Mouse (Mus musculus) CH12.LX (cell line): Measurements from ENCODE around the gene Inhbe. TPM values are rescaled to one million over a fixed set of nuclear protein-coding genes. Genes with fewer than 3 reads are reported as not detected.

Experiments
- DNase-seq: peaks from one replicate; pipeline ENCODE4 v3.0.0-alpha.2; 2013; ENCODE audit errors: extremely low read depth
- H3K27ac ChIP-seq: 2 replicates; pipeline ENCODE4 v1.5.1; 2012; ENCODE audit warnings: low read depth, mild to moderate bottlenecking, control low read depth, moderate library complexity; ENCODE audit not compliant: insufficient read depth
- H3K27me3 ChIP-seq: replicated peaks from 2 replicates; pipeline ENCODE3; 2012; ENCODE audit warnings: inconsistent platforms
- H3K36me3 ChIP-seq, 2 experiments: replicated peaks in 1 of 2; 2 replicates each; pipeline versions ENCODE3 to v1.6.1; 2012; ENCODE audit warnings: inconsistent platforms in 1 of 2, low read length in 1 of 2, mild to moderate bottlenecking in 1 of 2, mixed read lengths in 1 of 2, moderate library complexity in 1 of 2; ENCODE audit not compliant: control insufficient read depth in 1 of 2, insufficient read depth in 1 of 2
- H3K4me1 ChIP-seq, 2 experiments: 2 replicates each; pipeline ENCODE4 v1.6.1; 2012; ENCODE audit warnings: inconsistent platforms in 1 of 2, moderate library complexity in 1 of 2; ENCODE audit not compliant: insufficient read depth in 2 of 2, control insufficient read depth in 1 of 2
- H3K4me2 ChIP-seq: 2 replicates; pipeline ENCODE4 v1.6.1; 2012; ENCODE audit warnings: low read depth, mild to moderate bottlenecking, control low read depth; ENCODE audit not compliant: poor library complexity, insufficient read depth, severe bottlenecking
- H3K4me3 ChIP-seq, 3 experiments: fragments of 150-350 bp in 1 of 3; sonication (generic) in 1 of 3; replicated peaks in 1 of 3; 2 replicates each; pipeline versions ENCODE3 to v1.5.1; 2011 to 2012; ENCODE audit warnings: low read depth in 2 of 3, low read length in 2 of 3, mild to moderate bottlenecking in 2 of 3, moderate library complexity in 2 of 3, control low read depth in 1 of 3, improper control_type of control experiment in 1 of 3, inconsistent platforms in 1 of 3, mixed read lengths in 1 of 3; ENCODE audit not compliant: poor library complexity in 1 of 3
- H3K79me2 ChIP-seq: replicated peaks from 2 replicates; pipeline ENCODE4 v1.6.1; 2012; ENCODE audit warnings: mild to moderate bottlenecking, moderate library complexity; ENCODE audit not compliant: control insufficient read depth, poor library complexity, insufficient read depth, severe bottlenecking; ENCODE audit errors: extremely low read depth
- H3K9ac ChIP-seq: 2 replicates; pipeline ENCODE4 v1.6.1; 2012; ENCODE audit warnings: low read depth, mild to moderate bottlenecking, control low read depth, moderate library complexity; ENCODE audit not compliant: insufficient read depth
- H3K9me3 ChIP-seq: replicated peaks from 2 replicates; pipeline ENCODE3; 2012; ENCODE audit warnings: low read length, inconsistent platforms, mixed read lengths
- CHD1 ChIP-seq: IDR thresholded peaks from 2 replicates; pipeline ENCODE4 v1.6.1; 2012; ENCODE audit warnings: low read depth, low read length, improper control_type of control experiment, inconsistent platforms
- CHD2 ChIP-seq: IDR thresholded peaks from 2 replicates; pipeline ENCODE4 v1.6.1; 2011; ENCODE audit warnings: low read length, improper control_type of control experiment
- CTCF ChIP-seq, 2 experiments: IDR thresholded peaks in 1 of 2; conservative IDR thresholded peaks in 1 of 2; 2 replicates each; pipeline ENCODE4 v1.5.1; 2011 to 2012; ENCODE audit warnings: low read depth in 2 of 2, low read length in 2 of 2, improper control_type of control experiment in 1 of 2, inconsistent platforms in 1 of 2, mild to moderate bottlenecking in 1 of 2, moderate library complexity in 1 of 2
- EP300 ChIP-seq: IDR thresholded peaks from 2 replicates; pipeline ENCODE4 v1.6.1; 2011; ENCODE audit warnings: low read length, improper control_type of control experiment
- IRF4 ChIP-seq: IDR thresholded peaks from 2 replicates; pipeline ENCODE4 v1.6.1; 2014; ENCODE audit warnings: low read depth, mild to moderate bottlenecking, inconsistent platforms, low read length, improper control_type of control experiment
- JUND ChIP-seq: conservative IDR thresholded peaks from 2 replicates; pipeline ENCODE4 v1.6.1; 2011; ENCODE audit warnings: low read depth, low read length, improper control_type of control experiment
- KAT2A ChIP-seq: IDR thresholded peaks from 2 replicates; pipeline ENCODE4 v1.6.1; 2012; ENCODE audit warnings: low read length, improper control_type of control experiment, inconsistent platforms; ENCODE audit not compliant: insufficient replicate concordance
- MAFK ChIP-seq: IDR thresholded peaks from 2 replicates; pipeline ENCODE4 v1.6.1; 2011; ENCODE audit warnings: low read length, improper control_type of control experiment; ENCODE audit not compliant: insufficient replicate concordance
- MAX ChIP-seq: IDR thresholded peaks from 2 replicates; pipeline ENCODE4 v1.6.1; 2011; ENCODE audit warnings: low read length, improper control_type of control experiment
- MAZ ChIP-seq: IDR thresholded peaks from 2 replicates; pipeline ENCODE4 v1.6.1; 2012; ENCODE audit warnings: low read depth, mild to moderate bottlenecking, inconsistent platforms, low read length, improper control_type of control experiment, moderate library complexity
- MEF2A ChIP-seq: IDR thresholded peaks from 2 replicates; pipeline ENCODE4 v1.6.1; 2014; ENCODE audit warnings: low read depth, mild to moderate bottlenecking, inconsistent platforms, low read length, improper control_type of control experiment, borderline replicate concordance
- MYC ChIP-seq: IDR thresholded peaks from 2 replicates; pipeline ENCODE4 v1.6.1; 2011; ENCODE audit warnings: low read depth, mild to moderate bottlenecking, improper control_type of control experiment, low read length
- NELFE ChIP-seq: IDR thresholded peaks from 2 replicates; pipeline ENCODE4 v1.6.1; 2011; ENCODE audit warnings: low read depth, low read length, improper control_type of control experiment
- NRF1 ChIP-seq: IDR thresholded peaks from 2 replicates; pipeline ENCODE4 v1.6.1; 2014; ENCODE audit warnings: low read depth, mild to moderate bottlenecking, inconsistent platforms, low read length, improper control_type of control experiment, moderate library complexity
- PAX5 ChIP-seq: IDR thresholded peaks from 2 replicates; pipeline ENCODE4 v1.6.1; 2012; ENCODE audit warnings: low read length, inconsistent platforms, mixed read lengths
- POLR2A ChIP-seq: IDR thresholded peaks from 2 replicates; pipeline ENCODE4 v1.6.1; 2011; ENCODE audit warnings: low read depth, mild to moderate bottlenecking, improper control_type of control experiment, low read length
- POLR2AphosphoS2 ChIP-seq: IDR thresholded peaks from 2 replicates; pipeline ENCODE4 v1.6.1; 2011; ENCODE audit warnings: low read depth, low read length, improper control_type of control experiment
- RAD21 ChIP-seq: IDR thresholded peaks from 2 replicates; pipeline ENCODE4 v1.6.1; 2011; ENCODE audit warnings: low read depth, mild to moderate bottlenecking, low read length, improper control_type of control experiment, moderate library complexity
- RCOR1 ChIP-seq: conservative IDR thresholded peaks from 2 replicates; pipeline ENCODE4 v1.6.1; 2012; ENCODE audit warnings: low read depth, mild to moderate bottlenecking, inconsistent platforms, low read length, improper control_type of control experiment
- SIN3A ChIP-seq: IDR thresholded peaks from 2 replicates; pipeline ENCODE4 v1.6.1; 2012; ENCODE audit warnings: low read length, improper control_type of control experiment, inconsistent platforms
- SMC3 ChIP-seq: IDR thresholded peaks from 2 replicates; pipeline ENCODE4 v1.6.1; 2011; ENCODE audit warnings: low read depth, low read length, improper control_type of control experiment
- TBP ChIP-seq: conservative IDR thresholded peaks from 2 replicates; pipeline ENCODE4 v1.6.1; 2011; ENCODE audit warnings: low read depth, low read length, improper control_type of control experiment
- TCF12 ChIP-seq: IDR thresholded peaks from 2 replicates; pipeline ENCODE4 v1.6.1; 2014; ENCODE audit warnings: low read depth, mild to moderate bottlenecking, inconsistent platforms, low read length, improper control_type of control experiment
- USF1 ChIP-seq: IDR thresholded peaks from 2 replicates; pipeline ENCODE4 v1.6.1; 2014; ENCODE audit warnings: low read depth, mild to moderate bottlenecking, inconsistent platforms, low read length, improper control_type of control experiment
- USF2 ChIP-seq: conservative IDR thresholded peaks from 2 replicates; pipeline ENCODE4 v1.6.1; 2011; ENCODE audit warnings: low read depth, low read length, improper control_type of control experiment
- ZC3H11A ChIP-seq: IDR thresholded peaks from 2 replicates; pipeline ENCODE4 v1.6.1; 2012; ENCODE audit warnings: low read depth, mild to moderate bottlenecking, inconsistent platforms, low read length, improper control_type of control experiment
- ZKSCAN1 ChIP-seq: IDR thresholded peaks from 2 replicates; pipeline ENCODE4 v1.6.1; 2012; ENCODE audit warnings: low read depth, inconsistent platforms, low read length, improper control_type of control experiment, borderline replicate concordance
- ZMIZ1 ChIP-seq: IDR thresholded peaks from 2 replicates; pipeline ENCODE4 v1.6.1; 2012; ENCODE audit warnings: low read depth, mild to moderate bottlenecking, inconsistent platforms, low read length, improper control_type of control experiment
- ZNF384 ChIP-seq: IDR thresholded peaks from 2 replicates; pipeline ENCODE4 v1.6.1; 2012; ENCODE audit warnings: low read depth, low read length, improper control_type of control experiment, inconsistent platforms
- dilution Hi-C: fragments of 300-500 bp; cut with MboI; formaldehyde crosslinking; loops from 2 replicates; pipeline ENCODE4 v1.14.3; 2020; ENCODE audit warnings: low sequenced_read_pairs; ENCODE audit not compliant: extremely low pct_unique_long_range_greater_than_20kb, extremely low pct_ligation_motif_present
- in situ Hi-C: fragments of 300-500 bp; cut with MboI; formaldehyde crosslinking; loops from 3 replicates; pipeline ENCODE4 v1.14.3; 2019; ENCODE audit warnings: low sequenced_read_pairs, low pct_ligation_motif_present, low pct_unique_long_range_greater_than_20kb, mixed read lengths
- polyA plus RNA-seq: library from polyadenylated mRNA; unstranded; fragments of >175 nt; gene quantifications from 2 replicates; pipeline ENCODE4 v1.2.1, GENCODE M21; 2012; ENCODE audit warnings: low read depth; ENCODE audit not compliant: insufficient read length
- total RNA-seq, 2 experiments: library from RNA; depleted of rRNA; stranded (reverse); fragments of 300-350 nt in 1 of 2; fragments of >200 nt in 1 of 2; gene quantifications; 2 replicates each; pipeline ENCODE4 v1.2.3; 2012 to 2014

The Inhbe gene
- total and polyA plus RNA-seq, 3 experiments: 0.83 to 2.6 (median 0.89) TPM

- TF ChIP-seq CTCF (conservative IDR thresholded peaks at IDR 0.05 in 1 of 2, IDR thresholded peaks at IDR 0.05 in 1 of 2; ENCODE audit: low read depth in 2 of 2, low read length in 2 of 2) (no peak), JUND (no peak), MEF2A (0 out of 2 replicates have a peak, but pooled peaks have one; percentile 14), RAD21 (no peak), SMC3 (no peak), TBP (0 out of 2 replicates have a peak, but pooled peaks have one; percentile 19), MYC (no peak), MAFK (no peak), PAX5 (no peak), TCF12 (peak; percentile 45; the same call in 1 of the 2 replicates), ZMIZ1 (peak; percentile 54; the same call in 1 of the 2 replicates), RCOR1 (no peak)
These were observed 26.1 kb upstream of the Inhbe start, which contains the start of gene R3hdm2 (continued) for GRCm38 (mm10) chr10:127380251-127380691.

DNA sequence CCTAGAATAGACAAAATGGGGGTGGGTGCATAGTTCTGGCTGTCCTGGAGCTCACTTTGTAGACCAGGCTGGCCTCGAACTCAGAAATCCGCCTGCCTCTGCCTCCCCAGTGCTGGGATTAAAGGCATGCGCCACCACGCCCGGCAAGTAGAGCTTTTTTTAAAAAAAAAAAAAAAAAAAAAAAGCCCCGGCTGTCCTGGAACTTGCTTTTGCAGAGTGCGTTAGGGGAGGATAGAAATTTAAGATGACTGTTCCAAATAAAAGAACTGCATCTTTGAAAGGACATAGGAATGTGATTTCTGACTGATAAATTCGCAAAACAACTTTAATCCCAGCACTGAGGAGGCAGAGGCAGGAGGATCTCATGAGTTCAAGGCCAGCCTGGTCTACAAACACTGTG, 25.4 kb upstream of the Inhbe start:
- H3K79me2 ChIP-seq: peaks cover 13% of the 10 kb centered on the region
- peak overlapping the region; percentile 61 to 72 (median 69) for H3K4me3 ChIP-seq
- peaks cover 4% of the 10 kb centered on the region for H3K9me3 ChIP-seq
- H3K36me3 ChIP-seq: peaks cover 0 to 8% of the 10 kb centered on the region in 2 experiments
- TF ChIP-seq MAZ (no peak), ZNF384 (peak; percentile 60; the same call in 1 of the 2 replicates), RAD21 (no peak), MAX (no peak), CTCF (conservative IDR thresholded peaks at IDR 0.05 in 1 of 2, IDR thresholded peaks at IDR 0.05 in 1 of 2; ENCODE audit: low read depth in 2 of 2, low read length in 2 of 2) (no peak), ZMIZ1 (no peak), SIN3A (no peak)
- peaks cover 2 to 18% of the 10 kb centered on the region in 2 experiments; a peak in 3 of 4 replicates for H3K4me1 ChIP-seq
- DNase-seq: no peak
- no peaks in the 10 kb centered on the region for H3K27me3 ChIP-seq
- peak overlapping the region; percentile 75 for H3K9ac ChIP-seq
- in situ Hi-C loops: no loop called here
- H3K4me2 ChIP-seq: peak overlapping the region; percentile 59; the same call in 1 of the 2 replicates
- H3K27ac ChIP-seq: no peak overlapping the region
- dilution Hi-C loops: no loop called here

- Histone ChIP-seq H3K27me3 (no peaks in the 10 kb centered on the region), H3K4me3 (no peak overlapping the region), H3K9me3 (peaks cover 4% of the 10 kb centered on the region), H3K4me2 (no peak overlapping the region), H3K27ac (no peak overlapping the region), H3K36me3 (peaks cover 0 to 2% of the 10 kb centered on the region in 2 experiments), H3K9ac (no peak overlapping the region), H3K79me2 (peaks cover 6% of the 10 kb centered on the region), H3K4me1 (peaks cover 2 to 12% of the 10 kb centered on the region in 2 experiments; a peak in 2 of 4 replicates)
- no peak for TF ChIP-seq MAFK
- TF ChIP-seq JUND: no peak
- TF ChIP-seq TCF12: no peak
- TF ChIP-seq EP300: no peak
- TF ChIP-seq POLR2A: no peak
- TF ChIP-seq USF2: no peak
- TF ChIP-seq MAX: no peak
- TF ChIP-seq NELFE: no peak
- no peak for TF ChIP-seq USF1
- TF ChIP-seq ZC3H11A: no peak
- no peak for TF ChIP-seq CHD1
- no peak for TF ChIP-seq CHD2
- TF ChIP-seq ZKSCAN1: no peak
- TF ChIP-seq KAT2A: no peak
- TF ChIP-seq PAX5: no peak
- TF ChIP-seq IRF4: no peak
- no peak for TF ChIP-seq NRF1
- TF ChIP-seq POLR2AphosphoS2: no peak
- TF ChIP-seq ZMIZ1: no peak
- no peak for TF ChIP-seq RAD21
- no peak for DNase-seq
- in situ Hi-C loops (no loop called here), dilution Hi-C loops (no loop called here)
These were observed 23.5 kb upstream of the Inhbe start for GRCm38 (mm10) chr10:127377700-127378099.
